ENCODE assay signal across 16 mouse cellular contexts in the genomic region with DNA sequence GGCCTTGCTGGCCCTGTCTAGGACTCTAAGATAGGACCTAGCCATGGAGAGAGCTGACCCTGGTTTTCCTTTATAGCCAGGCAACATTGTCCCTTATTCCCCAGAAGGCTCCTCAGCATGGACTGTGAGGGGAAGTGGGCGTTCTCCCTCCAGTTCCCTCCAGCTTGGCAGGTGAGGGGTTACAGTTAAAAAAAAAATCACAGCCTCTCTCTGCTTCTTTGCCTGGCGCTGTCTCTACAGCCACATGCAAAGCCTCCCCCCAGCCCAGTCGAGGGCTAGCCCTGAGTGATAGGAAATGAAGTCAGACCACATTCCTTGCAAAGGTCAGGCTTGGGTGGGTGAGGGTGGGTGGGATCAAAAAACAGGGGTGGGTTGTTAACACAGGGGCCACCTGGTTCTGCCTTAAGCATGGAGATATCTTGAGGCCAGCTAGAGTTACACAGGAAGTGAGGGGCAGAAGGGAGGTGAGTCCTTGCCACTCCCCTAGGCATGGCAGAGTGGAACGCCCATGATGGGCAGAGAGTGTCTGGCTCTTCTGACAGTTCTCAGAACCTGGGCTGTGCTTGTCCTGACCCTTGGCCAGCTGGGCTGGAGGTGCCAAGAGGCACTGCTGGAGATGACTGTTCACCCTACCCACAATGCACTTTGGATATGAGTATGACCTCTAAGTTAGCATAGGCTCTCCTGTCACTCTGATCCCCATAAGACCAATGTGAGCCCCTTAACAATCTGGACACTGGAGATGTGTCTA. TPM values are rescaled to one million over a fixed set of nuclear protein-coding genes. Genes with fewer than 3 reads are reported as not detected.
DNase-seq lines count a peak whose midpoint lies in the region; ATAC-seq and TF ChIP-seq lines count a peak whose summit lies in the region.
"Had no signal": no experiment of that assay in that cellular context is flagged by ENCODE, and none has a peak within 500 bp of the region (broad histone marks: within the 10 kb centered on the region; RNA-seq: fewer than 3 reads in every experiment).

No protein-coding gene starts in this region.

- no peak for TF ChIP-seq CTCF in lung, embryonic 14.5 days (IDR thresholded peaks at IDR 0.05; ENCODE audit: low read depth)
- no peak for TF ChIP-seq CTCF in lung, adult 2 months (IDR thresholded peaks at IDR 0.05; ENCODE audit: insufficient read depth, low read length)

- no peak overlapping the region for H3K4me3 ChIP-seq in forebrain, embryonic 10.5 days
- no peak overlapping the region for H3K4me3 ChIP-seq in forebrain, embryonic 14.5 days (ENCODE audit: low read depth, low read length)
- H3K4me3 ChIP-seq in lung, embryonic 14.5 days (ENCODE audit: low read depth, low read length): no peak overlapping the region
- no peak overlapping the region for H3K4me3 ChIP-seq in lung, adult 2 months (replicated peaks; ENCODE audit: extremely low read depth, low read depth, low read length)
- no peak overlapping the region for H3K4me3 ChIP-seq in embryonic facial prominence, embryonic 14.5 days (ENCODE audit: low read depth, low read length)
- H3K4me3 ChIP-seq in stomach, embryonic 15.5 days (replicated peaks): no peak overlapping the region
- H3K4me3 ChIP-seq: embryonic facial prominence, embryonic 15.5 days; megakaryocyte, embryonic 14.5 days had no signal

- no peak for TF ChIP-seq POLR2A in lung, adult 2 months (IDR thresholded peaks at IDR 0.05; ENCODE audit: borderline replicate concordance, extremely low read depth, low read depth, low read length)

- no peak overlapping the region for H3K9ac ChIP-seq in forebrain, embryonic 14.5 days (ENCODE audit: low read length)
- H3K9ac ChIP-seq in lung, embryonic 14.5 days: no peak overlapping the region
- no peak overlapping the region for H3K9ac ChIP-seq in embryonic facial prominence, embryonic 14.5 days (ENCODE audit: low read depth, low read length)
- no peak overlapping the region for H3K9ac ChIP-seq in stomach, embryonic 15.5 days
- H3K9ac ChIP-seq: embryonic facial prominence, embryonic 15.5 days had no signal

- H3K4me2 ChIP-seq in forebrain, embryonic 14.5 days (ENCODE audit: low read length): no peak overlapping the region
- H3K4me2 ChIP-seq in lung, embryonic 14.5 days: no peak overlapping the region
- H3K4me2 ChIP-seq in embryonic facial prominence, embryonic 14.5 days (ENCODE audit: low read depth, low read length): no peak overlapping the region
- H3K4me2 ChIP-seq in stomach, embryonic 15.5 days: no peak overlapping the region
- H3K4me2 ChIP-seq: embryonic facial prominence, embryonic 15.5 days had no signal

- H3K36me3 ChIP-seq in forebrain, embryonic 10.5 days (replicated peaks): no peaks in the 10 kb centered on the region
- H3K36me3 ChIP-seq in forebrain, embryonic 14.5 days (ENCODE audit: control insufficient read depth, insufficient read depth, low read length): no peaks in the 10 kb centered on the region
- H3K36me3 ChIP-seq in lung, embryonic 14.5 days (ENCODE audit: insufficient read depth): no peaks in the 10 kb centered on the region
- no peaks in the 10 kb centered on the region for H3K36me3 ChIP-seq in embryonic facial prominence, embryonic 14.5 days (ENCODE audit: control insufficient read depth, insufficient read depth, low read length)
- H3K36me3 ChIP-seq in stomach, embryonic 15.5 days: no peaks in the 10 kb centered on the region
- H3K36me3 ChIP-seq: embryonic facial prominence, embryonic 15.5 days had no signal

- 66% methylated on average over 4 of the region's 4 CpGs for WGBS in forebrain, embryonic 10.5 days
- 76% methylated on average over 4 of the region's 4 CpGs for WGBS in forebrain, embryonic 14.5 days
- 12% methylated on average over 4 of the region's 4 CpGs for WGBS in lung, embryonic 14.5 days
- 24% methylated on average over 4 of the region's 4 CpGs for WGBS in lung, adult 2 months
- 21% methylated on average over 4 of the region's 4 CpGs for WGBS in embryonic facial prominence, embryonic 14.5 days
- WGBS in stomach, embryonic 15.5 days: 23% methylated on average over 4 of the region's 4 CpGs

- H3K27me3 ChIP-seq in forebrain, embryonic 10.5 days (ENCODE audit: poor library complexity, severe bottlenecking): 0 out of 2 replicates have a peak, but pooled peaks cover 7% of the 10 kb centered on the region
- H3K27me3 ChIP-seq in forebrain, embryonic 14.5 days (replicated peaks; ENCODE audit: control insufficient read depth, insufficient read depth, low read length): no peaks in the 10 kb centered on the region
- H3K27me3 ChIP-seq in lung, embryonic 14.5 days (ENCODE audit: insufficient read depth, low read length): no peaks in the 10 kb centered on the region
- H3K27me3 ChIP-seq in embryonic facial prominence, embryonic 14.5 days (replicated peaks; ENCODE audit: control insufficient read depth, insufficient read depth, low read length): no peaks in the 10 kb centered on the region
- H3K27me3 ChIP-seq in stomach, embryonic 15.5 days (replicated peaks): no peaks in the 10 kb centered on the region
- H3K27me3 ChIP-seq: embryonic facial prominence, embryonic 15.5 days had no signal

- H3K27ac ChIP-seq in forebrain, embryonic 10.5 days: 0 out of 2 replicates have a peak overlapping the region, but pooled peaks have one; percentile 8
- no peak overlapping the region for H3K27ac ChIP-seq in forebrain, embryonic 14.5 days (ENCODE audit: low read depth, low read length)
- H3K27ac ChIP-seq in lung, embryonic 14.5 days (ENCODE audit: low read depth): peak overlapping the region; percentile 61; the same call in 1 of the 2 replicates
- no peak overlapping the region for H3K27ac ChIP-seq in embryonic facial prominence, embryonic 14.5 days (replicated peaks; ENCODE audit: low read depth, low read length)
- peak overlapping the region; percentile 41; the same call in 1 of the 2 replicates for H3K27ac ChIP-seq in stomach, embryonic 15.5 days
- H3K27ac ChIP-seq: embryonic facial prominence, embryonic 15.5 days had no signal

- DNase-seq in forebrain, embryonic 10.5 days (ENCODE audit: extremely low spot score, low spot score): no peak
- DNase-seq in forebrain, embryonic 14.5 days (ENCODE audit: low spot score): no peak
- peak; percentile 34 for DNase-seq in lung, embryonic 14.5 days
- DNase-seq in lung, adult 2 months: no peak
- DNase-seq in embryonic facial prominence, embryonic 14.5 days (ENCODE audit: low spot score): peak; percentile 11
- DNase-seq in testis, postnatal 14 days (ENCODE audit: low spot score): no peak
- DNase-seq: adrenal gland, postnatal 25 days; B cell, adult 2 months; liver; right cerebral cortex, adult 18-20 months had no signal

- ATAC-seq in forebrain, embryonic 14.5 days: no peak
- peak; percentile 79 for ATAC-seq in lung, embryonic 14.5 days (ENCODE audit: insufficient read depth)
- no peak for ATAC-seq in embryonic facial prominence, embryonic 14.5 days (ENCODE audit: low read depth)
- peak; percentile 68 for ATAC-seq in stomach, embryonic 15.5 days (ENCODE audit: insufficient read depth, low FRiP score, low read depth)
- no peak for ATAC-seq in erythroid progenitor cell, adult 5-6 weeks (replicated peaks; ENCODE audit: low FRiP score, poor library complexity, severe bottlenecking)
- ATAC-seq: inflammation-experienced regulatory T-cells, adult 6 months had no signal

- H3K4me1 ChIP-seq in forebrain, embryonic 10.5 days: peaks cover 20% of the 10 kb centered on the region; the same call in 1 of the 2 replicates
- H3K4me1 ChIP-seq in forebrain, embryonic 14.5 days (ENCODE audit: control insufficient read depth, insufficient read depth, low read length): no peaks in the 10 kb centered on the region
- 0 out of 2 replicates have a peak, but pooled peaks cover 6% of the 10 kb centered on the region for H3K4me1 ChIP-seq in lung, embryonic 14.5 days (ENCODE audit: insufficient read depth)
- H3K4me1 ChIP-seq in lung, adult 2 months (ENCODE audit: control insufficient read depth, insufficient read depth, low read length): no peaks in the 10 kb centered on the region
- peaks cover 3% of the 10 kb centered on the region; the same call in 1 of the 2 replicates for H3K4me1 ChIP-seq in embryonic facial prominence, embryonic 14.5 days (ENCODE audit: control insufficient read depth, insufficient read depth, low read length)
- peaks cover 11% of the 10 kb centered on the region for H3K4me1 ChIP-seq in stomach, embryonic 15.5 days
- H3K4me1 ChIP-seq: megakaryocyte, embryonic 14.5 days had no signal

- no peaks in the 10 kb centered on the region for H3K9me3 ChIP-seq in forebrain, embryonic 10.5 days
- H3K9me3 ChIP-seq in forebrain, embryonic 14.5 days (replicated peaks; ENCODE audit: control insufficient read depth, low read length): no peaks in the 10 kb centered on the region
- H3K9me3 ChIP-seq in lung, embryonic 14.5 days (ENCODE audit: low read depth, low read length): no peaks in the 10 kb centered on the region
- H3K9me3 ChIP-seq in embryonic facial prominence, embryonic 14.5 days (ENCODE audit: control insufficient read depth, low read length): no peaks in the 10 kb centered on the region
- no peaks in the 10 kb centered on the region for H3K9me3 ChIP-seq in stomach, embryonic 15.5 days
- H3K9me3 ChIP-seq: embryonic facial prominence, embryonic 15.5 days; megakaryocyte, embryonic 14.5 days had no signal

RNA-seq across cellular contexts. Expression of a gene that starts 1.6 kb away (rescaled TPM):
- polyA plus RNA-seq in forebrain, embryonic 10.5 days (2016; fragmentation: Nextera tagmentation; extraction: Ambion mirVana): not detected in 2 replicates
- polyA plus RNA-seq in forebrain, embryonic 14.5 days (2014; fragmentation: Nextera tagmentation; extraction: Ambion mirVana): 0.14 and 0.48 TPM in 2 replicates
- polyA plus RNA-seq in lung, embryonic 14.5 days (2014; fragmentation: Nextera tagmentation; extraction: Ambion mirVana): 1.8 and 4.6 TPM in 2 replicates
- 71.2 and 78.4 TPM in 2 replicates for polyA plus RNA-seq in lung, adult 2 months (2012; rRNA removed)
- polyA plus RNA-seq in embryonic facial prominence, embryonic 14.5 days (2014; fragmentation: Nextera tagmentation; extraction: Ambion mirVana): 1.7 and 9.4 TPM in 2 replicates
- polyA plus RNA-seq in stomach, embryonic 15.5 days (2015; fragmentation: Nextera tagmentation; extraction: Ambion mirVana): 38.3 and 43.6 TPM in 2 replicates
- total RNA-seq in erythroid progenitor cell, adult 5-6 weeks (2015; ENCODE audit: low replicate concordance): not detected in 2 replicates
- not detected in 2 replicates for total RNA-seq in erythroid progenitor cell, adult 5-6 weeks (2017; ENCODE audit: low replicate concordance)
- polyA plus RNA-seq: inflammation-experienced regulatory T-cells, adult 6 months had no signal

RNA-seq across cellular contexts. Expression of a gene that starts 17.8 kb away (rescaled TPM):
- polyA plus RNA-seq in forebrain, embryonic 10.5 days (2016; fragmentation: Nextera tagmentation; extraction: Ambion mirVana): 24.9 and 26.1 TPM in 2 replicates
- polyA plus RNA-seq in forebrain, embryonic 14.5 days (2014; fragmentation: Nextera tagmentation; extraction: Ambion mirVana): 30.2 and 32.0 TPM in 2 replicates
- polyA plus RNA-seq in lung, embryonic 14.5 days (2014; fragmentation: Nextera tagmentation; extraction: Ambion mirVana): 24.3 and 25.6 TPM in 2 replicates
- 13.1 and 20.1 TPM in 2 replicates for polyA plus RNA-seq in lung, adult 2 months (2012; rRNA removed)
- polyA plus RNA-seq in embryonic facial prominence, embryonic 14.5 days (2014; fragmentation: Nextera tagmentation; extraction: Ambion mirVana): 26.9 and 27.2 TPM in 2 replicates
- 26.9 and 28.5 TPM in 2 replicates for polyA plus RNA-seq in stomach, embryonic 15.5 days (2015; fragmentation: Nextera tagmentation; extraction: Ambion mirVana)
- total RNA-seq in erythroid progenitor cell, adult 5-6 weeks (2015; ENCODE audit: low replicate concordance): 0.42 and 6.8 TPM in 2 replicates
- 7.1 and 12.0 TPM in 2 replicates for total RNA-seq in erythroid progenitor cell, adult 5-6 weeks (2017; ENCODE audit: low replicate concordance)

RNA-seq across cellular contexts. Expression of a gene that starts 20.0 kb away (rescaled TPM):
- polyA plus RNA-seq in forebrain, embryonic 10.5 days (2016; fragmentation: Nextera tagmentation; extraction: Ambion mirVana): not detected in 2 replicates
- not detected in 2 replicates for polyA plus RNA-seq in forebrain, embryonic 14.5 days (2014; fragmentation: Nextera tagmentation; extraction: Ambion mirVana)
- 0.24 and 0.31 TPM in 2 replicates for polyA plus RNA-seq in lung, embryonic 14.5 days (2014; fragmentation: Nextera tagmentation; extraction: Ambion mirVana)
- 0.23 and 0.25 TPM in 2 replicates for polyA plus RNA-seq in lung, adult 2 months (2012; rRNA removed)
- 2.0 TPM in 2 replicates for polyA plus RNA-seq in embryonic facial prominence, embryonic 14.5 days (2014; fragmentation: Nextera tagmentation; extraction: Ambion mirVana)
- 0.06 TPM in 1 of 2 replicates, not detected in the other for polyA plus RNA-seq in stomach, embryonic 15.5 days (2015; fragmentation: Nextera tagmentation; extraction: Ambion mirVana)
- total RNA-seq in erythroid progenitor cell, adult 5-6 weeks (2015; ENCODE audit: low replicate concordance): not detected in 2 replicates
- not detected in 2 replicates for total RNA-seq in erythroid progenitor cell, adult 5-6 weeks (2017; ENCODE audit: low replicate concordance)
- total RNA-seq: adrenal gland, postnatal 25 days had no signal
- polyA plus RNA-seq: heart, postnatal 0 days; inflammation-experienced regulatory T-cells, adult 6 months had no signal

RNA-seq across cellular contexts. Expression of a gene that starts 28.3 kb away (rescaled TPM):
- 22.0 and 24.2 TPM in 2 replicates for polyA plus RNA-seq in forebrain, embryonic 10.5 days (2016; fragmentation: Nextera tagmentation; extraction: Ambion mirVana)
- polyA plus RNA-seq in forebrain, embryonic 14.5 days (2014; fragmentation: Nextera tagmentation; extraction: Ambion mirVana): 26.6 and 28.9 TPM in 2 replicates
- 22.1 and 22.6 TPM in 2 replicates for polyA plus RNA-seq in lung, embryonic 14.5 days (2014; fragmentation: Nextera tagmentation; extraction: Ambion mirVana)
- polyA plus RNA-seq in lung, adult 2 months (2012; rRNA removed): 40.1 and 45.0 TPM in 2 replicates
- 19.5 and 23.1 TPM in 2 replicates for polyA plus RNA-seq in embryonic facial prominence, embryonic 14.5 days (2014; fragmentation: Nextera tagmentation; extraction: Ambion mirVana)
- 18.3 and 19.1 TPM in 2 replicates for polyA plus RNA-seq in stomach, embryonic 15.5 days (2015; fragmentation: Nextera tagmentation; extraction: Ambion mirVana)
- 1.1 and 2.1 TPM in 2 replicates for total RNA-seq in erythroid progenitor cell, adult 5-6 weeks (2015; ENCODE audit: low replicate concordance)
- 0.26 and 3.7 TPM in 2 replicates for total RNA-seq in erythroid progenitor cell, adult 5-6 weeks (2017; ENCODE audit: low replicate concordance)

RNA-seq across cellular contexts. Expression of a gene that starts 28.6 kb away (rescaled TPM):
- 64.0 and 74.5 TPM in 2 replicates for polyA plus RNA-seq in forebrain, embryonic 10.5 days (2016; fragmentation: Nextera tagmentation; extraction: Ambion mirVana)
- polyA plus RNA-seq in forebrain, embryonic 14.5 days (2014; fragmentation: Nextera tagmentation; extraction: Ambion mirVana): 7.1 and 8.6 TPM in 2 replicates
- polyA plus RNA-seq in lung, embryonic 14.5 days (2014; fragmentation: Nextera tagmentation; extraction: Ambion mirVana): 27.1 and 32.3 TPM in 2 replicates
- polyA plus RNA-seq in lung, adult 2 months (2012; rRNA removed): 3.0 and 4.2 TPM in 2 replicates
- 12.9 and 15.7 TPM in 2 replicates for polyA plus RNA-seq in embryonic facial prominence, embryonic 14.5 days (2014; fragmentation: Nextera tagmentation; extraction: Ambion mirVana)
- 23.4 and 26.1 TPM in 2 replicates for polyA plus RNA-seq in stomach, embryonic 15.5 days (2015; fragmentation: Nextera tagmentation; extraction: Ambion mirVana)
- total RNA-seq in erythroid progenitor cell, adult 5-6 weeks (2015; ENCODE audit: low replicate concordance): 15.5 and 33.2 TPM in 2 replicates
- 56.2 and 62.6 TPM in 2 replicates for total RNA-seq in erythroid progenitor cell, adult 5-6 weeks (2017; ENCODE audit: low replicate concordance)

Comparison
In these comparisons a context has a peak if more than half of its experiments do, and no peak if none do; other contexts are left out.
1. DNase-seq: peak in lung, embryonic 14.5 days (single experiment) and embryonic facial prominence, embryonic 14.5 days (single experiment); none in forebrain, embryonic 10.5 days (single experiment), forebrain, embryonic 14.5 days (single experiment), lung, adult 2 months (single experiment) and testis, postnatal 14 days (single experiment).
2. H3K27ac ChIP-seq: peak in forebrain, embryonic 10.5 days (single experiment), lung, embryonic 14.5 days (single experiment) and stomach, embryonic 15.5 days (single experiment); none in forebrain, embryonic 14.5 days (single experiment) and embryonic facial prominence, embryonic 14.5 days (single experiment).
3. ATAC-seq: peak in lung, embryonic 14.5 days (single experiment) and stomach, embryonic 15.5 days (single experiment); none in forebrain, embryonic 14.5 days (single experiment), embryonic facial prominence, embryonic 14.5 days (single experiment) and erythroid progenitor cell, adult 5-6 weeks (single experiment).